Mouse (Mus musculus) CD4-positive, CD25-positive, alpha-beta regulatory T cell, adult 9 weeks (primary cell): ENCODE data around the gene R3hdm1. TPM values are rescaled to one million over a fixed set of nuclear protein-coding genes. Genes with fewer than 3 reads are reported as not detected.

Source experiments
- polyA plus RNA-seq: library from polyadenylated mRNA; unstranded; fragments of 100-300 nt; shearing (Covaris generic); gene quantifications from one replicate; pipeline ENCODE4 v1.2.1, GENCODE M21; 2017

Gene R3hdm1
- 94.1 TPM for polyA plus RNA-seq

DNA sequence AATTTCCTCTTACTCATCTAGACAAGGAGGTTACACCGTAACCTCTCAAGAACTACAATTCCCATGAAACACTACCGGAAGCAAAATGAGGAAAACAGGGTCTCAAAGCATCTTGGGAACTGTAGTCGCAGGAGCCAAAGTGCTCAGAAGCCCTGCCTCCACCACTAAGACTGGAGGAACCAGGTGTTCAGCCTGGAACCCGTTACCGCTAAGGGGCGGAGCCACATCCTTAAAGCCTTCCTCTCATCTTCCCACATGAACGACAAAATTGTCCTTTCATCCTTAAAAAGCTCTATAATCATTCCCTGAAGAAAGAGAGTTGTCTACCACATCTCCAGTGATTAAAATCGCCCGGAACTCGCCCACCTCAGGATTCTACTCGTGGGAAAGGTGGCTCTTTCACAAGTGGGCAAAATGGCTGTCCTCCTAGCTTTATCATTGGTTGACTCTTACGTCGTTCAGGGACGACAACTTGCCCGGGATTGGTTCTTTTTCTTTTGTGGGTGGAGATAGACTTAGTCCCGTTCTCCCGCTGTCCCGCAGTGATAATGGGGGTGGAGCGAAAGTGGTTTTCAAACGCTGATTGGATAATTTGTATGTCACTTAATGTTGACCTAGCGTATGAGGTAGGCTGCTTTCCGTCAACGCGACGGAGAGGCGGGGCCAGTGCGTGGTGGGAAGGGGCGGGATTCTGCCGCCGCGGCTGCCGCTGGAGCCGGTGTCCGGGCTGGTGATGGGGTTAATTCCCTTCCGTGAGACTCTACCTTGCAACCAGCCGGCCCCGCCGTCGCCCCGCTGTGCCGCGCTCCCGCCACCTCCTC, at the start of gene R3hdm1, which contains the start of gene Zranb3:
R3hdm1 (plus strand) TSS at position 661 of the 821 bp plus-strand sequence.
Zranb3 (minus strand) TSS at position 407 of the 821 bp plus-strand sequence.

DNA sequence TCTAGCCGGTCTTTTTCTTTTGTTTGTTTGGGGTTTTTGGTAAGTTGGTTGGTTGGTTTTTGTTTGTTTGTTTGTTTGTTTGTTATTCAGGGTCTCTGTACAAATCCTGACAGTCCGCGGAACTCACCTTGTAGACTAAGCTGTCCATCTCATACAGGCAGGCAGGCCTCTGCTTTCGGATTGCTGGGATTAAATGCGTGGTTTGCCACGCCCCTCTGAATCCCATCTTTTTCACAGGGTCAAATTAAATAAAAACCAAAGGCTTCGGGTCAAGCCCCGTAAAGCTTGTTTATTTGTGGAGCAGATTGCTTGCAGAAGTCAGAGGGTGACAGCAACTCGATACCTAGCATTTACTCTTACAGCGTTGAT, 140.5 kb downstream of the R3hdm1 start, which contains the start of gene Ubxn4:
Ubxn4 (plus strand) TSS at position 338 of the 369 bp plus-strand sequence.

Other genes starting within 250 kb of the R3hdm1 start
- gene Map3k19, start 248.3 kb upstream of the R3hdm1 start, polyA plus RNA-seq = 0.36 TPM
- 76.7 TPM for gene Rab3gap1, start 234.5 kb upstream of the R3hdm1 start, polyA plus RNA-seq
- gene Zranb3, start 254 bp upstream of the R3hdm1 start, polyA plus RNA-seq = 1.9 TPM
- gene Ubxn4, start 140.7 kb downstream of the R3hdm1 start, polyA plus RNA-seq = 66.2 TPM
- gene Lct, start 225.0 kb downstream of the R3hdm1 start, polyA plus RNA-seq = not detected